In genomic region chr5:115011519-115012261, GRCm38 (mm10) we compare ENCODE assay signal across 8 mouse cellular contexts. TPM values are rescaled to one million over a fixed set of nuclear protein-coding genes. Genes with fewer than 3 reads are reported as not detected.
DNase-seq lines count a peak whose midpoint lies in the region; ATAC-seq and TF ChIP-seq lines count a peak whose summit lies in the region.

No protein-coding gene starts in this region.

- H3K4me1 ChIP-seq in bone marrow, adult 2 months (ENCODE audit: control insufficient read depth, insufficient read depth, low read length), result peaks cover 9% of the 10 kb centered on the region
- H3K4me1 ChIP-seq in heart, embryonic 13.5 days, result peaks cover 49% of the 10 kb centered on the region
- peaks cover 44% of the 10 kb centered on the region for H3K4me1 ChIP-seq in kidney, embryonic 16.5 days (ENCODE audit: insufficient read depth, low read length)
- peaks cover 41 to 46% of the 10 kb centered on the region in 2 experiments for H3K4me1 ChIP-seq in liver, embryonic 14.5 days (replicated peaks; ENCODE audit: control insufficient read depth in 2 of 2, insufficient read depth in 2 of 2, low read length in 1 of 2)
- peaks cover 22% of the 10 kb centered on the region for H3K4me1 ChIP-seq in stomach, embryonic 15.5 days

- ATAC-seq in erythroblast, adult 5-6 weeks (replicated peaks; ENCODE audit: low FRiP score, poor library complexity, severe bottlenecking), result peak; percentile 50
- ATAC-seq in heart, embryonic 13.5 days (ENCODE audit: extremely low read depth, insufficient number of reproducible peaks, low FRiP score, low TSS enrichment), result peak; percentile 40; the same call in 1 of the 2 replicates
- peak; percentile 37 for ATAC-seq in kidney, embryonic 16.5 days (ENCODE audit: low FRiP score, low TSS enrichment)
- ATAC-seq in liver, embryonic 14.5 days (ENCODE audit: insufficient read depth), result peak; percentile 55
- ATAC-seq in stomach, embryonic 15.5 days (ENCODE audit: insufficient read depth, low FRiP score, low read depth), result peak; percentile 5; the same call in 1 of the 2 replicates

- peak overlapping the region; percentile 83 for H3K4me3 ChIP-seq in bone marrow, adult 2 months (replicated peaks; ENCODE audit: control insufficient read depth, low read depth, low read length)
- peak overlapping the region; percentile 92 for H3K4me3 ChIP-seq in heart, embryonic 13.5 days
- peak overlapping the region; percentile 99 for H3K4me3 ChIP-seq in kidney, embryonic 16.5 days (ENCODE audit: low read length)
- H3K4me3 ChIP-seq in liver, embryonic 14.5 days (ENCODE audit: insufficient read depth in 1 of 2, low read depth in 2 of 2, low read length in 2 of 2), result peak overlapping the region; percentile 85 to 99
- H3K4me3 ChIP-seq in stomach, embryonic 15.5 days (replicated peaks), result peak overlapping the region; percentile 97

- 0 out of 2 replicates have a peak, but pooled peaks have one; percentile 12 for TF ChIP-seq CTCF in bone marrow, adult 2 months (IDR thresholded peaks at IDR 0.05; ENCODE audit: control insufficient read depth, insufficient read depth, low read length)
- TF ChIP-seq CTCF in liver, embryonic 14.5 days (IDR thresholded peaks at IDR 0.05; ENCODE audit: low read depth), result peak; percentile 41; the same call in 1 of the 2 replicates

- TF ChIP-seq POLR2A in bone marrow, adult 2 months (IDR thresholded peaks at IDR 0.05; ENCODE audit: borderline replicate concordance, control insufficient read depth, low read depth, low read length), result no peak

- WGBS in bone marrow, adult 2 months, result under 1% methylated on average over 63 of the region's 63 CpGs
- under 1% methylated on average over 61 of the region's 63 CpGs for WGBS in heart, embryonic 13.5 days
- whole genome bisulfite sequencing in kidney, embryonic 16.5 days, result under 1% methylated on average over 53 of the region's 63 CpGs
- under 1% methylated on average over 62 of the region's 63 CpGs for WGBS in liver, embryonic 14.5 days (ENCODE audit: insufficient replicate concordance)
- WGBS in stomach, embryonic 15.5 days, result under 1% methylated on average over 63 of the region's 63 CpGs

- H3K9ac ChIP-seq in heart, embryonic 13.5 days, result peak overlapping the region; percentile 100
- peak overlapping the region; percentile 100 for H3K9ac ChIP-seq in kidney, embryonic 16.5 days (replicated peaks; ENCODE audit: low read length)
- peak overlapping the region; percentile 98 for H3K9ac ChIP-seq in liver, embryonic 14.5 days (replicated peaks)
- peak overlapping the region; percentile 96 for H3K9ac ChIP-seq in stomach, embryonic 15.5 days

- H3K4me2 ChIP-seq in heart, embryonic 13.5 days, result peak overlapping the region; percentile 90
- H3K4me2 ChIP-seq in kidney, embryonic 16.5 days (replicated peaks; ENCODE audit: low read depth, low read length), result peak overlapping the region; percentile 82
- H3K4me2 ChIP-seq in liver, embryonic 14.5 days (ENCODE audit: low read depth), result peak overlapping the region; percentile 90
- H3K4me2 ChIP-seq in stomach, embryonic 15.5 days, result peak overlapping the region; percentile 78

- no peak for TF ChIP-seq EP300 in liver, embryonic 14.5 days (IDR thresholded peaks at IDR 0.05; ENCODE audit: low read depth)

- no peaks in the 10 kb centered on the region for H3K27me3 ChIP-seq in heart, embryonic 13.5 days (replicated peaks)
- H3K27me3 ChIP-seq in kidney, embryonic 16.5 days (ENCODE audit: insufficient read depth, low read length), result no peaks in the 10 kb centered on the region
- H3K27me3 ChIP-seq in liver, embryonic 14.5 days (ENCODE audit: control insufficient read depth, insufficient read depth, low read length), result no peaks in the 10 kb centered on the region
- no peaks in the 10 kb centered on the region for H3K27me3 ChIP-seq in stomach, embryonic 15.5 days (replicated peaks)

- peak overlapping the region; percentile 95 for H3K27ac ChIP-seq in bone marrow, adult 2 months (ENCODE audit: control insufficient read depth, insufficient read depth, low read depth, low read length, poor library complexity)
- H3K27ac ChIP-seq in heart, embryonic 13.5 days (replicated peaks), result peak overlapping the region; percentile 92
- peak overlapping the region; percentile 91 for H3K27ac ChIP-seq in kidney, embryonic 16.5 days (ENCODE audit: low read length)
- peak overlapping the region; percentile 75 for H3K27ac ChIP-seq in liver, embryonic 14.5 days
- H3K27ac ChIP-seq in stomach, embryonic 15.5 days, result peak overlapping the region; percentile 87

- no peaks in the 10 kb centered on the region for H3K9me3 ChIP-seq in heart, embryonic 13.5 days
- H3K9me3 ChIP-seq in kidney, embryonic 16.5 days (ENCODE audit: low read length), result no peaks in the 10 kb centered on the region
- H3K9me3 ChIP-seq in liver, embryonic 14.5 days (ENCODE audit: control insufficient read depth, low read length), result no peaks in the 10 kb centered on the region
- H3K9me3 ChIP-seq in stomach, embryonic 15.5 days, result no peaks in the 10 kb centered on the region

- DNase-seq in CD4-positive, CD25-positive, alpha-beta regulatory T cell, adult 2 months (ENCODE audit: low read depth, low spot score), result peak; percentile 61
- DNase-seq in liver, embryonic 14.5 days (ENCODE audit: low read depth in 3 of 3, low spot score in 3 of 3), result no peak
- DNase-seq in natural killer cell, adult 2 months (ENCODE audit: low spot score in 2 of 2), result peak; percentile 74 to 85

- peaks cover 3% of the 10 kb centered on the region; the same call in 1 of the 2 replicates for H3K36me3 ChIP-seq in heart, embryonic 13.5 days
- H3K36me3 ChIP-seq in kidney, embryonic 16.5 days (ENCODE audit: insufficient read depth, low read length), result no peaks in the 10 kb centered on the region
- H3K36me3 ChIP-seq in liver, embryonic 14.5 days (replicated peaks; ENCODE audit: control insufficient read depth, insufficient read depth, low read depth), result no peaks in the 10 kb centered on the region
- no peaks in the 10 kb centered on the region for H3K36me3 ChIP-seq in stomach, embryonic 15.5 days

RNA-seq across cellular contexts. Expression of gene Sppl3, which starts 0.8 kb away (rescaled TPM):
- 33.9 and 44.8 TPM in 2 replicates for polyA plus RNA-seq in bone marrow, adult 2 months (2011; ENCODE audit: insufficient read depth, insufficient read length, low replicate concordance, missing spikeins)
- total RNA-seq in erythroblast, adult 5-6 weeks (2015; ENCODE audit: low replicate concordance), result 33.6 and 39.0 TPM in 2 replicates
- 57.8 and 59.4 TPM in 2 replicates for total RNA-seq in erythroblast, adult 5-6 weeks (2017; ENCODE audit: low replicate concordance)
- polyA plus RNA-seq in heart, embryonic 13.5 days (2015; fragmentation: Nextera tagmentation; extraction: Ambion mirVana), result 6.5 and 6.9 TPM in 2 replicates
- polyA plus RNA-seq in kidney, embryonic 16.5 days (2015; fragmentation: Nextera tagmentation; extraction: Ambion mirVana), result 12.3 and 13.6 TPM in 2 replicates
- 17.2 and 17.6 TPM in 2 replicates for polyA plus RNA-seq in liver, embryonic 14.5 days (2012; rRNA removed)
- polyA plus RNA-seq in liver, embryonic 14.5 days (2014; fragmentation: Nextera tagmentation; extraction: Ambion mirVana), result 5.4 and 7.0 TPM in 2 replicates
- polyA plus RNA-seq in stomach, embryonic 15.5 days (2015; fragmentation: Nextera tagmentation; extraction: Ambion mirVana), result 31.5 and 34.2 TPM in 2 replicates

RNA-seq across cellular contexts. Expression of gene Hnf1a, which starts 40.8 kb away (rescaled TPM):
- polyA plus RNA-seq in bone marrow, adult 2 months (2011; ENCODE audit: insufficient read depth, insufficient read length, low replicate concordance, missing spikeins), result not detected in 2 replicates
- not detected in 2 replicates for total RNA-seq in erythroblast, adult 5-6 weeks (2015; ENCODE audit: low replicate concordance)
- total RNA-seq in erythroblast, adult 5-6 weeks (2017; ENCODE audit: low replicate concordance), result not detected in 2 replicates
- polyA plus RNA-seq in heart, embryonic 13.5 days (2015; fragmentation: Nextera tagmentation; extraction: Ambion mirVana), result 0.13 and 0.17 TPM in 2 replicates
- 12.6 and 15.4 TPM in 2 replicates for polyA plus RNA-seq in kidney, embryonic 16.5 days (2015; fragmentation: Nextera tagmentation; extraction: Ambion mirVana)
- polyA plus RNA-seq in liver, embryonic 14.5 days (2012; rRNA removed), result 1.2 and 1.6 TPM in 2 replicates
- 0.86 and 1.5 TPM in 2 replicates for polyA plus RNA-seq in liver, embryonic 14.5 days (2014; fragmentation: Nextera tagmentation; extraction: Ambion mirVana)
- 11.2 and 16.2 TPM in 2 replicates for polyA plus RNA-seq in stomach, embryonic 15.5 days (2015; fragmentation: Nextera tagmentation; extraction: Ambion mirVana)

Comparison
In these comparisons a context has a peak if more than half of its experiments do, and no peak if none do; other contexts are left out.
1. DNase-seq: peak in CD4-positive, CD25-positive, alpha-beta regulatory T cell, adult 2 months (single experiment) and natural killer cell, adult 2 months (2 of 2); none in liver, embryonic 14.5 days (0 of 3).
2. ATAC-seq: peak in every context shown above with its lines; median percentile 55 in liver, embryonic 14.5 days; 50 in erythroblast, adult 5-6 weeks; 40 in heart, embryonic 13.5 days; 37 in kidney, embryonic 16.5 days; 5 in stomach, embryonic 15.5 days.
3. Peak in every context shown above with its lines, with median percentiles within 50 percentile points of each other: H3K27ac ChIP-seq, H3K4me3 ChIP-seq, H3K4me2 ChIP-seq and H3K9ac ChIP-seq.